ENCODE assay signal across 8 mouse cellular contexts in the genomic region with DNA sequence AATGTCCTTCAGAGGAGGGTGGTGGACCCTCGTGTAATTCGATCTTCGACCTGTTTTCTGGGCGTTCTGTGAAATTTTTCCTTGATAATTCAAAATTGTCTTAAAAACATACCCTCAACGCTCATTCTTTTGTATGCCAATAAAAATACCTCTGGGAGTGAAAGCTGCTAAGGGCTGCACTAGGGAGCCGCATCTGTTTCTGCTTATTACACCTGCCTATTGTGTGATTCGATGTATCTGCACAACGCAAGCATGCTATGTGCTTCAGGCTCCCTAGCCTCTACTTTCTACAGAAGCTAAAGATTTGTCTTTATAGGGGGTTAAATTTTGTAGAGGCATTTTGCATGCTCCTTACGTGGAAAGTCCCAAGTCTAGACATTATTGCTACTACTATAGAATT.
DNase-seq lines count a peak whose midpoint lies in the region; ATAC-seq and TF ChIP-seq lines count a peak whose summit lies in the region.

No protein-coding gene starts in this region.

- no peak; the same call in 1 of the 2 replicates for ATAC-seq in heart, embryonic 11.5 days (replicated peaks; ENCODE audit: insufficient number of reproducible peaks, low FRiP score, low TSS enrichment)
- peak; percentile 62; the same call in 1 of the 2 replicates for ATAC-seq in hindbrain, embryonic 16.5 days
- ATAC-seq in midbrain, embryonic 15.5 days (replicated peaks) = peak; percentile 64

- H3K4me2 ChIP-seq in heart, embryonic 11.5 days = peak overlapping the region; percentile 66; the same call in 1 of the 2 replicates
- H3K4me2 ChIP-seq in hindbrain, embryonic 16.5 days (ENCODE audit: low read length) = peak overlapping the region; percentile 2
- H3K4me2 ChIP-seq in midbrain, embryonic 15.5 days = peak overlapping the region; percentile 52

- no peaks in the 10 kb centered on the region for H3K9me3 ChIP-seq in heart, embryonic 11.5 days (replicated peaks; ENCODE audit: control insufficient read depth, low read length)
- no peaks in the 10 kb centered on the region for H3K9me3 ChIP-seq in embryonic facial prominence, embryonic 10.5 days
- no peaks in the 10 kb centered on the region for H3K9me3 ChIP-seq in hindbrain, embryonic 16.5 days (ENCODE audit: control insufficient read depth, low read length)
- no peaks in the 10 kb centered on the region for H3K9me3 ChIP-seq in midbrain, embryonic 15.5 days

- no peak overlapping the region for H3K27ac ChIP-seq in heart, embryonic 11.5 days (ENCODE audit: low read depth, low read length)
- no peak overlapping the region for H3K27ac ChIP-seq in heart, adult 2 months
- no peak overlapping the region for H3K27ac ChIP-seq in embryonic facial prominence, embryonic 10.5 days (replicated peaks)
- no peak overlapping the region for H3K27ac ChIP-seq in hindbrain, embryonic 16.5 days (ENCODE audit: low read depth, low read length)
- H3K27ac ChIP-seq in midbrain, embryonic 15.5 days = no peak overlapping the region

- no peak overlapping the region for H3K4me3 ChIP-seq in heart, embryonic 11.5 days (ENCODE audit: low read depth, low read length)
- H3K4me3 ChIP-seq in heart, adult 2 months = no peak overlapping the region
- peak overlapping the region; percentile 48; the same call in 1 of the 2 replicates for H3K4me3 ChIP-seq in embryonic facial prominence, embryonic 10.5 days
- H3K4me3 ChIP-seq in hindbrain, embryonic 16.5 days (ENCODE audit: low read length) = no peak overlapping the region
- no peak overlapping the region for H3K4me3 ChIP-seq in midbrain, embryonic 15.5 days

- 35% methylated on average over 9 of the region's 9 CpGs for WGBS in heart, embryonic 11.5 days (ENCODE audit: insufficient replicate concordance)
- WGBS in heart, adult 2 months = 30% methylated on average over 9 of the region's 9 CpGs
- WGBS in embryonic facial prominence, embryonic 10.5 days = 35% methylated on average over 9 of the region's 9 CpGs
- 24% methylated on average over 9 of the region's 9 CpGs for WGBS in hindbrain, embryonic 16.5 days
- 29% methylated on average over 9 of the region's 9 CpGs for WGBS in midbrain, embryonic 15.5 days

- no peaks in the 10 kb centered on the region for H3K36me3 ChIP-seq in heart, embryonic 11.5 days (ENCODE audit: control insufficient read depth, insufficient read depth, low read length)
- no peaks in the 10 kb centered on the region for H3K36me3 ChIP-seq in heart, adult 2 months (ENCODE audit: control insufficient read depth, insufficient read depth, low read length)
- H3K36me3 ChIP-seq in embryonic facial prominence, embryonic 10.5 days (replicated peaks) = no peaks in the 10 kb centered on the region
- H3K36me3 ChIP-seq in hindbrain, embryonic 16.5 days (ENCODE audit: control insufficient read depth, insufficient read depth, low read length) = no peaks in the 10 kb centered on the region
- no peaks in the 10 kb centered on the region for H3K36me3 ChIP-seq in midbrain, embryonic 15.5 days (replicated peaks)

- peaks cover 5% of the 10 kb centered on the region for H3K4me1 ChIP-seq in heart, embryonic 11.5 days (ENCODE audit: control insufficient read depth, insufficient read depth, low read length)
- H3K4me1 ChIP-seq in heart, adult 2 months (ENCODE audit: control insufficient read depth, insufficient read depth, low read length) = no peaks in the 10 kb centered on the region; the same call in 1 of the 2 replicates
- peaks cover 20% of the 10 kb centered on the region for H3K4me1 ChIP-seq in embryonic facial prominence, embryonic 10.5 days
- peaks cover 8% of the 10 kb centered on the region for H3K4me1 ChIP-seq in hindbrain, embryonic 16.5 days (ENCODE audit: control insufficient read depth, insufficient read depth, low read depth, low read length)
- H3K4me1 ChIP-seq in midbrain, embryonic 15.5 days = peaks cover 4% of the 10 kb centered on the region; the same call in 1 of the 2 replicates

- no peak overlapping the region for H3K9ac ChIP-seq in heart, embryonic 11.5 days (ENCODE audit: low read depth, low read length)
- no peak overlapping the region for H3K9ac ChIP-seq in heart, adult 2 months (ENCODE audit: low read depth, low read length)
- no peak overlapping the region for H3K9ac ChIP-seq in hindbrain, embryonic 16.5 days (ENCODE audit: low read depth, low read length)
- no peak overlapping the region for H3K9ac ChIP-seq in midbrain, embryonic 15.5 days

- TF ChIP-seq CTCF in heart, adult 2 months (IDR thresholded peaks at IDR 0.05) = no peak; the same call in 1 of the 2 replicates

- no peak for TF ChIP-seq EP300 in heart, adult 2 months (IDR thresholded peaks at IDR 0.05; ENCODE audit: insufficient read depth, low read depth, low read length)

- H3K27me3 ChIP-seq in heart, embryonic 11.5 days (ENCODE audit: control insufficient read depth, insufficient read depth, low read length) = no peaks in the 10 kb centered on the region
- no peaks in the 10 kb centered on the region for H3K27me3 ChIP-seq in heart, adult 2 months (ENCODE audit: control insufficient read depth, insufficient read depth, low read length)
- no peaks in the 10 kb centered on the region; the same call in 1 of the 2 replicates for H3K27me3 ChIP-seq in embryonic facial prominence, embryonic 10.5 days (replicated peaks; ENCODE audit: low read depth, poor library complexity, severe bottlenecking)
- no peaks in the 10 kb centered on the region for H3K27me3 ChIP-seq in hindbrain, embryonic 16.5 days (replicated peaks; ENCODE audit: control insufficient read depth, insufficient read depth, low read length)
- no peaks in the 10 kb centered on the region for H3K27me3 ChIP-seq in midbrain, embryonic 15.5 days (replicated peaks)

- intact Hi-C loops in heart, adult 2 months (cut with DNase I) = loop anchor here (2.0 to 10.0 kb wide), 5 partner anchors 52 to 850 kb away; no protein-coding TSS in a partner anchor

- no peaks in the 10 kb centered on the region for H3K79me2 ChIP-seq in heart, adult 2 months (replicated peaks; ENCODE audit: control insufficient read depth, insufficient read depth, low read length)

- no peak for TF ChIP-seq POLR2A in heart, adult 2 months (IDR thresholded peaks at IDR 0.05; ENCODE audit: insufficient read depth, low read depth, low read length)

- no peak for DNase-seq in heart, adult 2 months
- no peak for DNase-seq in embryonic facial prominence, embryonic 10.5 days (ENCODE audit: low spot score)
- no peak for DNase-seq in layer of hippocampus, postnatal 36 days
- no peak for DNase-seq in spleen, adult 18-20 months
- no peak for DNase-seq in cerebellum, adult 11 months

Comparison
In these comparisons a context has a peak if more than half of its experiments do, and no peak if none do; other contexts are left out.
1. H3K4me2 ChIP-seq: peak in every context shown above with its lines; median percentile 66 in heart, embryonic 11.5 days; 52 in midbrain, embryonic 15.5 days; 2 in hindbrain, embryonic 16.5 days.